Mouse (Mus musculus) gastrocnemius, adult 18-20 months (tissue): Measurements from ENCODE around the gene 2610318N02Rik. TPM values are rescaled to one million over a fixed set of nuclear protein-coding genes. Genes with fewer than 3 reads are reported as not detected.

ENCODE experiments used
- DNase-seq: peaks from one replicate; pipeline ENCODE4 v3.0.0; 2021; ENCODE audit warnings: low spot score
- total RNA-seq, 2 experiments: library from RNA; stranded (reverse); gene quantifications; 2 replicates each; pipeline ENCODE4 v1.2.3; 2021

The 2610318N02Rik gene
- total RNA-seq, 2 experiments from 2014 or later, result not detected

DNA sequence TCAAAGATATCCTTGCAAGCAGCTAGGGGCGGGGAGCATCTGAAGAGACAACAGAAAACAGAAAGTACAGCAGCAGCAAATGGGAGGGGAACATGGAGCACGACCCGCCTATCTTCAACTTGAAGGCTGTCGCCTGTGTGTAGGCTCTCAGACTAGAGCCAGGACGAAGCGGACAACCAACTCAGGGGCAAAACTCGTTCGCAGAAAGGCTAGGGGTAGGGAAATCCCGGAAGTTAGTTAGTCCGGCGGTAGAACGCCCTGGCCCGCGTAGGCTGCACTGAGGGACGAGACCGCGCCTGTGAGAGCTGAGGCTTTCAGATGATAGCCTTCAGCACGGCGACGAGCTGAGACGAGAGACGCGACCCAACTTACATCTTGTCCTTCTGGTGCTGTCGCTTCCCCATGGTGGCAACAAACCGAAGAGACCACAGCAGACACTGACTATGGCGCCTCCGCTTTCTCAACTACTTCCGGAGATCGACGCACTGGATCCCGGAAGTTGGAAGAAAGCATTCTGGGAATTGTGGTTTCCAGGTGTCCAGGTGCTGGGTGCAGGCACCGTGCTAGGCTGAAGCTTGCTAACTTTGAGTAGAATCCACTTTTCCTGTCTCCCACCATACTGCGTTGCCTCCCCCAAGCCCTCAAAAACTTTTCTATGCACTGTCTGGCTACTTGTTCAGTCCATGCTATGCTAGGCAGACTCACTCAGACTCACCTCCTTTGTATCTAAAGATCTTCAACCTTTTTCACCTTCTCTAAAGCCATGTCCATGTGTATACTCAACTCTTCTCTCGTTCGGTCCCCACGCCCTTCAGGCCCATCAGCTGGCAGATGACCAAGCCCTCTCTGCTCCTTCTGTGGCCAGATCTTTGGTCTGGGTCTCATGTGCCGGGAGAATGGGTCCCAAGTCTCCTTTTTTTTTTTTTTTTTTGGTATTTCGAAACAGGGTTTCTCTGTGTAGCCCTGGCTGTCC lies 13.9 kb downstream of the 2610318N02Rik start, which contains the start of gene Ppil2:
Ppil2 (minus strand) TSS at position 487 of the 973 bp plus-strand sequence.
- peak; percentile 75 for DNase-seq

DNA sequence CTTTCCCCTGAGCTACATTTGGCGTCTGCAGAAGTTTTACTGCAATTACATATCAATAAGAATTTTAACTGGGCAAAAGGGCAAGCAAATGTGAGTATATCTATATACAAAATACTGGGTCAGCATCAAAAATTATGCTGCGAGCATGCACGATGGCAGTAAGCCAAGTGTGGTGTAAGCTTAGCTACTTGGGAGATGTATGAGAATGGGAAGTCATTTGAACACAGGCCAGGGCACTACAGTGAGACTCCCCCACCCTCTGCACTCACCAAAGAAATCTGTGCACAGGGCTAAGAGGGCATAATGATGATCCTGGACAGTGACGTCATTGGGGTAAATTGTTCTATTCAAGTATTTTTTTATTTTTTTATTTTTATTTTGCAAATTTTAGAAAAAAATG lies 20.4 kb downstream of the 2610318N02Rik start:
- DNase-seq, result no peak

DNA sequence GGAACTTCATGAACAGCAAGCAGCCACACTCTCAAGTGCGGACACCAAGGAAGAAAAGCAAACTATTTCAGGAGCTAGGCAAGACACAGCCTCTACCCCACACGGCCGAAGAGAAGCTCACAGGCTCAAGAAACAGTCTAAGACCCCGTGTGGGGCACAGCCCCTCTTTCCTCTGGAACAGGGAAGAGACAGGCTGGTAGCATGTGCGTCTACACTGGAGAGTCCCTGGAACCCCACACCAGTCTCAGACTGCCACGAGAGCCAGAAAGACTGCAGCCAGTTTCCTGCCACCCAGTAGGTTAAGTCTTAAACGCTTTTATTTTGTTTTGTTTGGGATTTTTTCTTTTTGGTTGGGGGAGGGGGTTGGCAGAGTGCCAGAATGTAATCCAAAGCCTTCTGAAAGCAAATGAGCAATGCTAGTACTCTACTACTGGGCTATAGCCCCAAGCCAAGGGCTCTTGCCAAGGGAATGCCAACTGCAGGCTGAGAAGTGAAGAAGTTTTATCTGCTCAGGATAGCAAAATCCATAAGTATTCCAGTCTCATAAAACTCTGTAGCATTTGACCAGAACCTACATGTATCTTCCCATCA lies 22.2 kb downstream of the 2610318N02Rik start:
- DNase-seq, result no peak

- DNase-seq, result no peak
Observed at GRCm38 (mm10) chr16:17096938-17097337, 28.0 kb downstream of the 2610318N02Rik start.

DNA sequence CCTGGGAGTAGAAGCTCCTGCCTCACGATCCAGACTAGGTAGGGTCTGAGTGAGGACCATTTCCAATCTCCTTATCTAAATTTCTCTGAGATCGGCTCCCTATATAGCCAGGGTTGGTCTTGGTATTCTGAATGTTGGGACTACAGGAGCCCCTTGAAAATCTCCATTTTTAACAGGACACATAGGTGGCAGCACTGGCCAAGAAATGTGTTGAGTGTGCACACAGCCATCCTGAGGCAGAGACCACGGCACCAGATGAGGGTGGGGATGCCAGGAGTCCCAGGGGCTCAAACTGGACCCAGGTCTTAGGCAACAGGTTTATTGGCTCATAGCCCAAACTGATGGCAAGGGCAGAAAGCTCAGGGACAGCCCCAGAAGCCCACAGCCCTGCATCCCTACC lies 36.6 kb downstream of the 2610318N02Rik start:
- no peak for DNase-seq

- DNase-seq, result no peak
Observed at GRCm38 (mm10) chr16:17086669-17087193, 38.2 kb downstream of the 2610318N02Rik start.

DNA sequence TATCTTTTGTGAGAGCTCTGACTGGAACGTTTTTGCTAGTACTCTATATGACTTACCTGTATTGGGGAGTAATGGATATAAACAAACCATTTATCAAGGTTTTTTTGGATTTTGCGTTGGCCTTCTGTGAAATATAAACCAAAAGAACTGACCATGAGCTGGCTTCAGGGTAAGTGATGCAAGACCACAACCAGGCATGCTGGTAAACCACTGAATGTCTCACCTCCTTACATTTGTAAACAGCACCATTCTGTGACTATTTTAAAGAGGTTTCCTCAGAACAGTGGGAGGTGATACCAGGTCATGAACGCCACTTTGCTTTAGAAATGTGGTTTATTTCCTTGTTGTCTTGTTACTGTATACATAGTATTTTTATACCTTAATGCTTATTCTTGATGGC lies 38.7 kb downstream of the 2610318N02Rik start:
- no peak for DNase-seq

DNA sequence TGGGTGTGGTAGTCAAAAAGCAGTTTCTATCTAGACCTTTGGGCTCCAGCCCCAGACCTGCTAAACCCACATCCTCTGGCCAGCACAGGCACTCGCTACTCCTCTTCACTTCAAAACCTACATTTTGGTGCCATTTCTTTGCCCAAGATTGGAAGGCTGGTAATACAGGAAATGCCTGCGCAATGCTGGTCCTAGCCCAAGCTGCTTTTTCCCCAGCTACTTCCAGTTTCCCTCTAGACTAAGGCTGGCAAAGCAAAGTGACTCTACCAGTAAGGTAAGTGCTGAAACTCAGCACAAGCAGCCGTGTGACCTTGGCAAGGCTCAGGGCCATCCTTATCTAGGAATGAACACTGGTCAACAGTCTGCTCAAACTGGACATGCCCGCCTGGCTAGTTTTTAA lies 39.3 kb downstream of the 2610318N02Rik start:
- DNase-seq, result no peak

- no peak for DNase-seq
Observed at GRCm38 (mm10) chr16:17082121-17082792, 42.7 kb downstream of the 2610318N02Rik start.

DNA sequence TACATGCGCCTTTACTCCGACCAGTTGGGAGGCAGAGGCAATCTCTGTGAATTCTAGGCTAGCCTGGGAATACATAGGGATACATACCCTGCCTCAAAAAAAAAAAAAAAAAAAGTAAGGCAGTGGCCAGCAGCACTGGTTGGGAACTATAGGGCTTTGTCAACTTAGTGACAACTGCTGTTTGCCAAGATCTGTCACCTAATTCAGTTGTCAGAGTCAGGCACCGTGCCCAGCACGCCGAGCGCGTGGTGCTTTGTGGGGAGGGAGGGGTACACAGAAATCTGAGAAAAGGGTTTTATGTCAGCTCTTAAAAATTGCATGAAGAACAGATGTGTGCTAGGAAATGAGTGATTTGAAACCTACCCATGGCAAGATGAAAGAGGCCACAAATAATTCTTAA lies 46.9 kb downstream of the 2610318N02Rik start:
- no peak for DNase-seq

DNA sequence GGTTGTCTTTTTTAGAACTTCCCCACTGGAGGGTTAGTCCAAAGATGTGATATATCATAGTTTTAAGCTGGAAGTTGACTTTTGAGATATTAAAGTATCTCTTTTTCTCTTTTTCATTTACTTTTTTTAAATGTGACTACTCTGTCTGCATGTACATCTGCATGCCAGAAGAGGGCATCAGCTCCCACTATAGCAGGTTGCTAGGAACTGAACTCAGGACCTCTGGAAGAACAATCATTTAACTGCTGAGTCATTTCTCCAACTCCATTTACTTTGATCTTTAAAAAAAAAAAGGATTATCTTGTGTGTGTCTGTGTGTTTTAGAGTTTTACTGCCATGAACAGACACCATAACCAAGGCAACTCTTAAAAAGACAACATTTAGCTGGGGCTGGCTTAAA lies 48.1 kb downstream of the 2610318N02Rik start:
- no peak for DNase-seq

DNA sequence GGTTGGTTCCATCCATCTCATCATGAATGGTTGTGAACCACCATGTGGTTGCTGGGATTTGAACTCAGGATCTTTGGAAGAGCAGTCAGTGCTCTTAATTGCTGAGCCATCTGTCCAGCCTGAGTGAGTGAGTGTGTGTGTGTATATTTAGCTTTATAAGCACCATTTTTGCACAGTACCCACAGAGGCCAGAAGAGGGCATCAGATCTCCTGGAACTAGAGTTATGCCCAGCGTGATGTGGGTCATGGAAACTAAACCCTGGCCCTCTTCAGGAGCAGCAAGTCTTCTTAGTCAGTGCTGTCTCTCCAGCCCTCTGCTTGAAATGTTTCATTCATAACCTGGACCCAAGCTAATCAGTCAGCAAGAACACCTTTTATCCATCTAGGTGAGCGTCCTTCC lies 48.7 kb downstream of the 2610318N02Rik start:
- no peak for DNase-seq

GRCm38 (mm10) chr16:17073000-17073399 lies 52.0 kb downstream of the 2610318N02Rik start:
- no peak for DNase-seq

DNA sequence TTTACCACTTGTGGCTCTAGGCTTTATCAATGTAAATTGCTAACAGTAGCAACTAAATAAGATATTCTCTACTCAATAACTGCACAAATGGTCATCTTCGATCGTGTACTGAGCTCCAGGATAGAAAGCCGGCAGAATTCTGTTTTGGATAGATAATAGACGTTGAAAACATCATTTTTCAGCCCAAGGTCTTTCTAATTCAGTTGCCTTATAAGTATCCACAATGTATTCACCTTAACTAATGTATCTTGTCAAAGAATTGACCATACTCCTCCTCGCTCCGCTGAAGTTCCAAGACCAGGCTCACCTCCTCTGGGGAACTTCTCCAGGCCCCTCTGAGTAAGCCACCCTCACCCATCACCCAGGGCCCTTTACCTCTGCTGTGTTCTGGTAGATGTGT lies 54.3 kb downstream of the 2610318N02Rik start:
- DNase-seq, result no peak

DNA sequence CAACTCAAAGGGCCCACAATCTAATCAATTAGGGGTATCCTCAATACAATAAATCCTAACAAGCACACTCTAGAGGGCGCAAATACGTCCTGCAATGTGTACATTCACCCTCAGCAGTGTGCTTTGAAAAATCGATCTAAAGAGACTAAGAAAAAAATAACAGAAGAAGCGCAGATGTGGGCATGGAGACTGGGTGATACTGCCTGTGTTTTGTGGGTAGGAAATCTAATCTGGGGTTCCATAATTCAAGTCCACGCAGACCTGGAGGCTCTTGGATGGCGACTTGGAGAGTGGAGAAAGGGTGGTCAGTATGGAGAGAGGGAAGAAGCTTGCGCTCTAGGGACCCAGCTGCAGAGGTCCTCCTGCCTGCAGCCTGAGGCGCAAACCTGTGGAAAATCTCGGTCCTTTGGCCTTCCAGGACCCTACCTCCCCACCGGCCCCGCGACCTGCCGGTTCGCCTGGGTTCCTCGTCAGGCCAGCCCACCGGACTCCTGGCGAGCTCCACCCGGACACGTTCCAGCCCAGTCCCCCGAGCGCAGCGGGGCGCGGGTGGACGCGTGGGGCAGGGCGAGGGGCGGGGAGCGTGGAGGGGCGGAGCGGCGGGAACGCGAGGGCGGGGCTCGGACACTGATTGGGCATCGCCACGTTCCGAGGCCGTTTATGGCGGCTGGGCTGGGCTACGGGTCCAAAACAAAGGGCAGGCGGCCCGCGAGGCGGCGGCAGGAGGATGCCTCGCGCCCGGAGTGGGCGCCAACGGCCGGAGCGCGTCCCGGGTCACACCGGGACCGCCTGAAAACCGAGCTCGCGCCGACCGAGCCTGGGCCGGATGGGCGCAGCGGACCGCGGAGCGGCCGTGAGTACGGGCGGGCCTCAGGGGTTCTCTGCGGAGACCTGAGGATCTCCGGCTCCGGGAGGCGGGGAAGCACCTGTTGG lies 55.2 kb downstream of the 2610318N02Rik start, which contains the start of gene Ypel1:
Ypel1 (plus strand) TSS at position 186 of the 933 bp plus-strand sequence.
- peak; percentile 82 for DNase-seq

DNA sequence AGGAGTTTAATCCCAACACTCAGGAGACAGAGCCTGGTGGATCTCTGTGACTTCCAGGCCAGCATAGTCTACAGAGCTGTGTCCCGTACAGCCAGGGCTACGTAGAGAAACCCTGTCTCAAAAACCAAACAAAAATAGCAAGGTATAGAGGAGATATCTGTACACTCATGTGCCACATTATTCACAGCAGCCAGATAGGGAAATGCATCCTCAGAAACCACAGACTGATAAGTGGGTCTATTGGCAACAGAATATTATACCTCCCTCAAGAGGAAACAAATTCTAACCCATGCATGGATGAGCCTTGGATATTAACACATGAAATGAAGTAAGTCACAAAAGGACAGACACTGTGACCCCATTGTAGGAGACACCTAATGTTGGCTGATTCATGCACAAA lies 57.4 kb downstream of the 2610318N02Rik start:
- DNase-seq, result no peak
